Mouse (Mus musculus): ENCODE measurements around the gene Vasn. TPM values are rescaled to one million over a fixed set of nuclear protein-coding genes. Genes with fewer than 3 reads are reported as not detected.

Vasn gene
- total and polyA plus RNA-seq, 3 experiments = 2.0 to 5.0 (median 2.2) TPM

GRCm38 (mm10) chr16:4611676-4612075 is 28.1 kb upstream of the Vasn start:
- Histone ChIP-seq H3K4me2 (ENCODE audit: insufficient read depth, low read depth, poor library complexity, severe bottlenecking) (no peak overlapping the region), H3K36me3 (replicated peaks in 1 of 2; ENCODE audit: control insufficient read depth in 1 of 2, insufficient read depth in 1 of 2, low read length in 1 of 2) (peaks cover 42 to 60% of the 10 kb centered on the region in 2 experiments), H3K4me3 (replicated peaks in 1 of 3; ENCODE audit: low read depth in 2 of 3, low read length in 2 of 3, poor library complexity in 1 of 3) (no peak overlapping the region), H3K27ac (ENCODE audit: insufficient read depth, low read depth) (no peak overlapping the region), H3K4me1 (ENCODE audit: control insufficient read depth in 1 of 2, insufficient read depth in 2 of 2) (peaks cover 4 to 5% of the 10 kb centered on the region in 2 experiments; a peak in 3 of 4 replicates), H3K9ac (ENCODE audit: insufficient read depth, low read depth) (no peak overlapping the region), H3K79me2 (replicated peaks; ENCODE audit: control insufficient read depth, extremely low read depth, insufficient read depth, poor library complexity, severe bottlenecking) (no peaks in the 10 kb centered on the region), H3K9me3 (replicated peaks; ENCODE audit: low read length) (no peaks in the 10 kb centered on the region), H3K27me3 (replicated peaks) (no peaks in the 10 kb centered on the region)
- dilution Hi-C loops (cut with MboI; ENCODE audit: extremely low pct_ligation_motif_present, extremely low pct_unique_long_range_greater_than_20kb, low sequenced_read_pairs) (no loop called here), in situ Hi-C loops (cut with MboI; ENCODE audit: low pct_ligation_motif_present, low pct_unique_long_range_greater_than_20kb, low sequenced_read_pairs) (loop anchor here (5.0 kb wide), 3 partner anchors 44 to 304 kb away; no protein-coding TSS in a partner anchor)
- DNase-seq (ENCODE audit: extremely low read depth) = no peak
- TF ChIP-seq CTCF (conservative IDR thresholded peaks at IDR 0.05 in 1 of 2, IDR thresholded peaks at IDR 0.05 in 1 of 2; ENCODE audit: low read depth in 2 of 2, low read length in 2 of 2) = peak; percentile 20 to 21; a peak in 1 of 4 replicates
- no peak for TF ChIP-seq KAT2A (IDR thresholded peaks at IDR 0.05; ENCODE audit: insufficient replicate concordance, low read length)

GRCm38 (mm10) chr16:4613736-4614135 is 26.0 kb upstream of the Vasn start:
- Histone ChIP-seq H3K79me2 (replicated peaks; ENCODE audit: control insufficient read depth, extremely low read depth, insufficient read depth, poor library complexity, severe bottlenecking) (peaks cover 6% of the 10 kb centered on the region), H3K36me3 (replicated peaks in 1 of 2; ENCODE audit: control insufficient read depth in 1 of 2, insufficient read depth in 1 of 2, low read length in 1 of 2) (peaks cover 55 to 78% of the 10 kb centered on the region in 2 experiments), H3K27me3 (replicated peaks) (no peaks in the 10 kb centered on the region), H3K4me3 (replicated peaks in 1 of 3; ENCODE audit: low read depth in 2 of 3, low read length in 2 of 3, poor library complexity in 1 of 3) (no peak overlapping the region), H3K9ac (ENCODE audit: insufficient read depth, low read depth) (no peak overlapping the region), H3K9me3 (replicated peaks; ENCODE audit: low read length) (no peaks in the 10 kb centered on the region), H3K4me1 (ENCODE audit: control insufficient read depth in 1 of 2, insufficient read depth in 2 of 2) (0 out of 4 replicates have a peak, but pooled peaks cover 0 to 5% of the 10 kb centered on the region in 2 experiments), H3K27ac (ENCODE audit: insufficient read depth, low read depth) (no peak overlapping the region), H3K4me2 (ENCODE audit: insufficient read depth, low read depth, poor library complexity, severe bottlenecking) (no peak overlapping the region)
- in situ Hi-C loops (cut with MboI; ENCODE audit: low pct_ligation_motif_present, low pct_unique_long_range_greater_than_20kb, low sequenced_read_pairs) (loop anchor here (5.0 kb wide), 3 partner anchors 46 to 306 kb away; no protein-coding TSS in a partner anchor), dilution Hi-C loops (cut with MboI; ENCODE audit: extremely low pct_ligation_motif_present, extremely low pct_unique_long_range_greater_than_20kb, low sequenced_read_pairs) (no loop called here)
- TF ChIP-seq MXI1 (IDR thresholded peaks at IDR 0.05; ENCODE audit: low read depth, low read length) (no peak), USF1 (IDR thresholded peaks at IDR 0.05; ENCODE audit: low read depth, low read length) (no peak), SIN3A (IDR thresholded peaks at IDR 0.05; ENCODE audit: low read length) (no peak), CTCF (conservative IDR thresholded peaks at IDR 0.05 in 1 of 2, IDR thresholded peaks at IDR 0.05 in 1 of 2; ENCODE audit: low read depth in 2 of 2, low read length in 2 of 2) (no peak), ELF1 (IDR thresholded peaks at IDR 0.05; ENCODE audit: low read depth, low read length) (no peak)
- DNase-seq (ENCODE audit: extremely low read depth) = no peak

GRCm38 (mm10) chr16:4614639-4615038 is 25.1 kb upstream of the Vasn start:
- Histone ChIP-seq H3K79me2 (replicated peaks; ENCODE audit: control insufficient read depth, extremely low read depth, insufficient read depth, poor library complexity, severe bottlenecking) (peaks cover 15% of the 10 kb centered on the region), H3K4me3 (replicated peaks in 1 of 3; ENCODE audit: low read depth in 2 of 3, low read length in 2 of 3, poor library complexity in 1 of 3) (no peak overlapping the region), H3K27me3 (replicated peaks) (no peaks in the 10 kb centered on the region), H3K4me2 (ENCODE audit: insufficient read depth, low read depth, poor library complexity, severe bottlenecking) (no peak overlapping the region), H3K9me3 (replicated peaks; ENCODE audit: low read length) (no peaks in the 10 kb centered on the region), H3K4me1 (ENCODE audit: control insufficient read depth in 1 of 2, insufficient read depth in 2 of 2) (0 out of 4 replicates have a peak, but pooled peaks cover 0 to 5% of the 10 kb centered on the region in 2 experiments), H3K27ac (ENCODE audit: insufficient read depth, low read depth) (no peak overlapping the region), H3K9ac (ENCODE audit: insufficient read depth, low read depth) (no peak overlapping the region), H3K36me3 (replicated peaks in 1 of 2; ENCODE audit: control insufficient read depth in 1 of 2, insufficient read depth in 1 of 2, low read length in 1 of 2) (peaks cover 55 to 82% of the 10 kb centered on the region in 2 experiments)
- dilution Hi-C loops (cut with MboI; ENCODE audit: extremely low pct_ligation_motif_present, extremely low pct_unique_long_range_greater_than_20kb, low sequenced_read_pairs) = no loop called here
- in situ Hi-C loops (cut with MboI; ENCODE audit: low pct_ligation_motif_present, low pct_unique_long_range_greater_than_20kb, low sequenced_read_pairs) = loop anchor here (5.0 kb wide), 3 partner anchors 47 to 307 kb away; no protein-coding TSS in a partner anchor
- no peak for DNase-seq (ENCODE audit: extremely low read depth)
- TF ChIP-seq POLR2A (IDR thresholded peaks at IDR 0.05; ENCODE audit: low read depth, low read length) = peak; percentile 11; the same call in 1 of the 2 replicates
- TF ChIP-seq USF1 (IDR thresholded peaks at IDR 0.05; ENCODE audit: low read depth, low read length) = no peak

Data from CH12.LX (cell line).